Mouse (Mus musculus): ENCODE results near the gene Hist1h2ag.

Hist1h2ag gene

DNA sequence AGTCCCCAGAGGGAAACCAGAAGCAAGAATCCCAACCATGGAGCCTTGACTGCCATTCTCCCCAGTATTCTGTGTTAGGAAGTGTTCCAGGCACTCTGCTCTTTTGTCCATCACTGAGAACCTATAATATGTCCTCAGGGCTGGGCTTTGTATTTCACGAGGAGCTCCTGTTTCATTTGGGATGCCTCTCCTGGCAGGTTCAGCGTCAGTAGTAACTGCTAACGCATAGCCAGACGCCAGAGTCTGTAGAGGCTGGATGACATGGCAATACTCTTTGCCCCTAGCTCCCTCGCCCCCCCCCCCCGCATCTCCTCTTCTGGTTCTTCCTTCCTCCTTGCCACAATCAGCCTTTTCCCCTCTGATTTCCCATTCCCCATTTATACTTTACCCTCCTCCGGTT lies 33.1 kb downstream of the Hist1h2ag start, which contains the start of gene Prss16:
Gene Prss16, minus strand, starts transcription at position 101 of the 400 bp plus-strand sequence.
- DNase-seq (ENCODE audit: low read depth, low spot score): no peak

- DNase-seq (ENCODE audit: low read depth, low spot score): no peak
Measured at GRCm38 (mm10) chr13:22008707-22009106, 34.0 kb downstream of the Hist1h2ag start.

DNA sequence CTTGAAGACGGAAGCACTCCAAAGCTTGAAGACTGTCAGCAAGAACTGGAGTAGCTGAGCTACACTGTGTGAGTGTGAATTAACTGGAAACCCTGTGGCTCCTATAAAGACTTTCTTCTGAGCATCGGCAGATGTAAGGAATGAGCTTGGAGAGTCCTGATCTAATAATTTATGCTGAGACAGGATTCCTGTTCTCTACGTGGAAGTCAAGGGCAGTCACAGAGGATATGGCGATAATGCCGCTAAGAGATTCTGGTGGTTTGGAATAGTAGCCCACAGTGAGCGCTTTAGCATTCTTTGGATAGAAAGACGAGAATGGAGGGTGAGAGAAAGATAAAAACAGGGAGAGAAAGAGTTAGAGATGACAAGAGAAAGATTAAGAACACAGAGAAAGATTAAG lies 34.9 kb downstream of the Hist1h2ag start:
- DNase-seq (ENCODE audit: low read depth, low spot score): no peak

DNA sequence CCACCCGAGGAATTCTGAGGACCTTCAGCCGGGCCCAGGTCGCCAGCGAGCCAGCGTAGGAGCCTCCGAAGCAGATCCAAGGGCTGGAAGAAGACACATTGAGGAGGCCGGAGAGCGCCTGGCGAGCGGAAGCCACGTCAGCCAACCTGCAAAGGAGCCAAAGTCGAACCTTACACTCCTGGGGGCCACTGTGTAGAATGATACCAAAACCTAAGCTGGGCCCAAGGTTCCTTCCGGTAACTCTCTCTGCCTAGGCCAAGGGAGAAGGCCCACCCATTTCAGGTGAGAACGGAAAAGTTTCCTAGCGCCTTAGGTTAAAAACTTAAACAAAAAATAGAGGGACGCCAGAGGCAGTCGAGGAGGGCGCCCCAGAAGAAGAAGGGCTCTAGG lies 35.6 kb downstream of the Hist1h2ag start:
- no peak for DNase-seq (ENCODE audit: low read depth, low spot score)

DNA sequence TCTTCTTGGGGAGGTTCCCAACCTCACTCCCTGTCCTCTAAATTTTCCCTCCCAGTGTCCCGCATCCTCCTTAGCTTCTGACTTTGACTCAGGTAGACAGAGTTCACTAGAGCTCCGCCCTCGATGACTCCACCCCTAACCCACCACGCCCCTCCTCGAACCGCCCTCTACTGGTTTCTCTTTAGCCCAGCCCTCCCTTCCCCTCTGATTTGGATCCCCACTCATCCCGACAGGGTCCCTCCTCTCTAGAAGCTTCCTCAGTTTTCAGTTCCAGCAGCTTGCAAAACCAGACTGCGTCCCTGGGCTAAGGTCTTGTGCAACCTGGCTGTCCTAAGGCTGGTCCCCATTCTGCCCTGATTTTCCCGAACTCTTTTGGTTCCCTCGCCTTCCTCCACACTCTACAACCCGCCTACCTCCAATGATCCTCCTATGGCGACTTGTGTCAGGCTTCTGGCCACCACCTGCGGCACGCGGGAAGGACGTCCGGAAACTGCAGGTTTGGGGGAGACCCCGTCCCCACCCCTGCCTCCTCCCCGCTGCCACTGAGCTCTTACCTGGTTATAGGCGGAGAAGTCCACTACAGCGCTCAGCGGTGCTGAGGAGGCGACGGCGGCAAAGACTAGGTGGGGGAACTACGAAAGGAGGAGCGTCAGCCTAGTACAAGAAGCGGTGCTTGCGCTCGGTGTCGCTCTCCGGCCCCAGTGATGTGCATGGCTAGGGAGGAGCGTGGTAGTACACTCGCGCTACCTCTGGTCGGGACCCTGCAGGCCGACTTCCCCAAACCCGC lies 36.2 kb downstream of the Hist1h2ag start:
- DNase-seq (ENCODE audit: low read depth, low spot score): no peak

DNA sequence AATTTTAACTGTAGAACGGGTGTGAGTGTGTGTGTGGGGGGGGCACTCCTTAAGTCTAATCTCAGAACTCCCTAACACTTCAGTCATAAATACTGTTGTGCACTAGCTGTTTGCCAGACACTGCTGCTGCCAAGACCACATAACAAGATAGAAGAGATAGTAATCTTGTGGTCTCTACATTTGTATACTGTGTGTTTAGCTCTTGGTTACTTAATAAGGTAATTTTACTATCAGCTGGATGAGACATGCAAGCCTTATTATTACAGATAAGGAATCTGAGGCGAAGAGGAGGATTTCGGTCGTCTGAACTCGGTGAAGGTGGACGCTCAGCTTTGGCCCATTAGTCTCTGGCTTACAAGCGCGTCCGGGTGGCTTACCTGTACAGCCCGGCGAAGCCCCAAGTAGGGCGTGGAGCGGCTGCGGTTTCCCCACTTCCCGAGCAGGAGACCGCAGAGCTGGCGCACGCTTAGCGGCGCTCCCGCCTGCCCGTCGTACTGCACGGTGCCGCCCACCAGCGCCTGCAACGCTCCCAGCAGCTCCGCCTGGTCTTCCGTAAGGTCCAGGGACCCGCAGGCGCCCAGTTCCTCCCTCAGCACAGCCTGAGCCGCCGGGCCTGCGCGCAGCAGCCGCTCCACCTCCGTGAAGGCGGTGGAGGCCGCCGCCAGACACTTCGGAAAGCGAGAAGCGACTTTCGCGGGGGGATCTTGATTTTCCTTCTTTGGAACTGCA lies 37.0 kb downstream of the Hist1h2ag start:
- DNase-seq (ENCODE audit: low read depth, low spot score): no peak

GRCm38 (mm10) chr13:22001823-22002222 lies 40.9 kb downstream of the Hist1h2ag start:
- DNase-seq (ENCODE audit: low read depth, low spot score): no peak

- no peak for DNase-seq (ENCODE audit: low read depth, low spot score)
Measured at GRCm38 (mm10) chr13:22001346-22001745, 41.4 kb downstream of the Hist1h2ag start.

- no peak for DNase-seq (ENCODE audit: low read depth, low spot score)
Measured at GRCm38 (mm10) chr13:21999147-21999546, 43.6 kb downstream of the Hist1h2ag start.

GRCm38 (mm10) chr13:21998412-21998811 lies 44.3 kb downstream of the Hist1h2ag start:
- DNase-seq (ENCODE audit: low read depth, low spot score): no peak

GRCm38 (mm10) chr13:21997821-21998220 lies 44.9 kb downstream of the Hist1h2ag start:
- no peak for DNase-seq (ENCODE audit: low read depth, low spot score)

DNA sequence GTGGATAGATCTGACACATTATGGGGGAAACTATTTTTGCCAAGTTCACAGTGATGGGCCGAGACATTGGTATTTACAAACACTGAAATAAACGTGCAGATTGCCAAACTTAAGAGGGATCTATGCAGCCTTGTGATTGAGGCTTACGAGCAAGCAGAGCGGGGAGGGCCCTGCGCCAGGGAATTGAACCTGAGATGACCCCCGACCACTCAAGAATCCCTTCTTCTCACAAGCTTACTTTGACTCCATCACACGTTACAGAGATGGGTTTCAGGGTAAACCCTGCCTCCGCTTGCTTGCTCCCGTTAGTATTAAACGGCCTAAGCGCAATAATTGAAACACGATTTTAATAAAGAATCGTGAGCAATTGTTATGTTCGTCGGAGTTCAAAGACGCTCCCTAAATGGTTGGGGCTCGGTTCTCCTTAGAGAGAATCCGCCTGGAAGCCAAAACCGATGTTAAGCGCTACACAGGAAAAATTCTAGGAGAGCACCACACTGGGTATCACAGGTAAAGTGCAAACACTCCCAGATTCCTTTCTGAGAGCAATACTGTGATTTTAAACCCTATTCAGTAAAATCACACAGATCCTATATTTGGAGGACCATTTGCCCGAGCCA lies 45.4 kb downstream of the Hist1h2ag start:
- DNase-seq (ENCODE audit: low read depth, low spot score): no peak

GRCm38 (mm10) chr13:21996840-21997185 lies 45.9 kb downstream of the Hist1h2ag start:
- DNase-seq (ENCODE audit: low read depth, low spot score): no peak

DNA sequence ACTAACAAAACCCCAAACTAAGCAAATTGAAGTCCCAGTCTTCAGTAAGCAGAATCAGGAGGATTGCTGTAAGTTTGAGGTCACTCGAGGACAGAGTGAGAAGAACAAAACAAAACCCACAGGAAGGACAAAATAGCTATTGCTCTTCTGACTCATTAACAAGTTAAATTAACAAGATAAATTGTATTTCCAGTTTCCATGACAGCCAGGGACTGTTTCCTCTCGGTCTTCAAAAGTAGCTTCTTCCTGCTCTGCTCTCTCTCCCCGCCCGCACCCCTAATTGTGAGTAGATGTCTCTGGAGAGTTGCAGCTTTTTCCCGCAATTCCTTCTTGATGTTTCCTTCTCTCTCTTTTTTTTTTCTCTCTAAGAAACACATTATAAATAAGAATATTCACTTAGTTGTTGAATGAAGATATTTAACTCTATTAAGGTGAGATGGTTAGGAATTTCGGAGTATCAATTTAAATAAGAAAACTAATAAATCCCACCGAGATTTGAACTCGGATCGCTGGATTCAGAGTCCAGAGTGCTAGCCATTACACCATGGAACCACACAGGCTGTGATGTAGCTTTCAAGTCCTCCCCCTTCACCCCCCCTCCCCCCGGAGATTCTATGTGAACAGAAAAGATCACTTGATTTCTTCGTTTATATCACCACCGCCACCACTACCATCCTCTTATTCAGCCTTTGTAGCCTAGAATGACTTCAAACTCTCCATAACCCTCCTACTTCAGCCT lies 46.5 kb downstream of the Hist1h2ag start:
- DNase-seq (ENCODE audit: low read depth, low spot score): no peak

- no peak for DNase-seq (ENCODE audit: low read depth, low spot score)
Measured at GRCm38 (mm10) chr13:21995331-21995914, 47.3 kb downstream of the Hist1h2ag start.

DNA sequence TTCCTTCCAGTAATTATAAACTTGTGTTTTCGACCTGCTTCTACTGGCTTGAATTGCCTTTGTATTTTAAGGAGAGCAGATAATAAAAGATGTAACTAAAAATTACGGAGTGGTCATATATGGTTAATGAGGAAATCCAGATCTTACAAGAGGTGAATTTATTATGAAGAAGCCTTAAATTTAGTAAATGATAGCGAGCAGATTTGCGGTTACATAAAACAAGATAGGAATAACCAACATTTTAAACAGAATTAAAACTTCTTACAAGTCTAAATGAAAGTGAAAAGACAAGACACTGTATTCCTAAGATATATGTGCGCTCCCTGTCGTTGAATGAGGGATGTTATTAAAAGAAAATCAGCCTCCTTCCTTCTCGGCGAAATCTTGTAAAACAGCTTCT lies 47.8 kb downstream of the Hist1h2ag start:
- DNase-seq (ENCODE audit: low read depth, low spot score): no peak

GRCm38 (mm10) chr13:21993957-21994738 lies 48.6 kb downstream of the Hist1h2ag start:
- DNase-seq (ENCODE audit: low read depth, low spot score): no peak

DNA sequence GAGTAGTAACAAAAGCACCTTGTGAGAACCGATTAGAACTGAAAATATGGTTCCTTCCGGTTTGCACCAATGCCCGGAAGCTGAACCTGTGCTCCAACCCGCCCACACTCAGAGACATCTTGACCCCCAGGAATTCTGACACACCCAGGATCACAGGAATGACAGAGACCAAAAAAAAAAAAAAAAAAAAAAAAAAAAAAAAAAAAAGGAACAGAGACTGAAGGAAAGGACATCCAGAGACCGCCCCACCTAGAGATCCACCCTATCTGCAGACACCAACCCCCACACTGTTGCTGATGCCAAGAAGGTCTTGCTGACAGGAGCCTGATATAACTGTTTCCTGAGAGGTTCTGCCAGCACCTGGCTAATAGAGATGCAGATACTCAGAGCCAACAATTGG lies 50.2 kb downstream of the Hist1h2ag start:
- DNase-seq (ENCODE audit: low read depth, low spot score): no peak
